23 mouse cellular contexts compared by ENCODE assay signal in the genomic region with DNA sequence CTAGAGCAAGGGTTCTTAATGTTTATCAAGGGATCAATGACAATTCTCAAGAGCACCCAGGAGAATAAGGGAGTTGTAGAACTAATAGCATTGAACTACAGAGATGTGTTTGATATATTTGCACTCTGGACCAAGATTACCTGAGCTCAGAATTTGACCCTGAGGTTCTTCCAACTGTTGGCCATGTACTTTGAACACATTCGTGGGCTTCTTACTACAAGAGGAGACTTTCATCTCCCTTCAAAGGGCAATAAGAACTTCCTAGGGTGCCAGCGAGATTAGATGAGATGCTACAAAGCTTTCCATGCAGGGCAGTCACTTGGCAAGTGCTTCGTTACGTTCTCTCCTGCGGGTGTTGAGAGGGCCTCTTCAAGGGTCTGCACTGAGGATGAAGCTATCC. TPM values are rescaled to one million over a fixed set of nuclear protein-coding genes. Genes with fewer than 3 reads are reported as not detected.
DNase-seq lines count a peak whose midpoint lies in the region; ATAC-seq and TF ChIP-seq lines count a peak whose summit lies in the region.
"Had no signal": no experiment of that assay in that cellular context is flagged by ENCODE, and none has a peak within 500 bp of the region (broad histone marks: within the 10 kb centered on the region; RNA-seq: fewer than 3 reads in every experiment).

No protein-coding gene starts in this region.

- peaks cover 15% of the 10 kb centered on the region for H3K4me1 ChIP-seq in liver, adult 2 months (ENCODE audit: control insufficient read depth, insufficient read depth, low read length)
- H3K4me1 ChIP-seq in liver, postnatal 0 days (ENCODE audit: insufficient read depth), result peaks cover 31% of the 10 kb centered on the region
- H3K4me1 ChIP-seq in megakaryocyte, embryonic 14.5 days, result peaks cover 89% of the 10 kb centered on the region
- peaks cover 39% of the 10 kb centered on the region for H3K4me1 ChIP-seq in liver, embryonic 16.5 days (ENCODE audit: control insufficient read depth, low read depth, low read length)
- peaks cover 3% of the 10 kb centered on the region; the same call in 1 of the 2 replicates for H3K4me1 ChIP-seq in midbrain, embryonic 10.5 days

- no peak for TF ChIP-seq POLR2A in liver, adult 2 months (IDR thresholded peaks at IDR 0.05; ENCODE audit: extremely low read depth, insufficient read depth, low read length)

- peak; percentile 67 for DNase-seq in liver, adult 2 months (ENCODE audit: extremely low read depth, low read depth, low spot score)
- no peak for DNase-seq in liver, postnatal 0 days
- DNase-seq in thymus, postnatal 4 days, result no peak
- no peak for DNase-seq in midbrain, embryonic 10.5 days (ENCODE audit: low spot score)
- DNase-seq: adrenal gland, postnatal 10 days; cerebellum, adult 11 months; cerebellum, adult 8-10 months; cerebellum, postnatal 14 days; embryo, embryonic 11 days; gastrocnemius, postnatal 36 days; heart, adult 18-20 months; heart, postnatal 14 days had no signal

- no peak overlapping the region for H3K4me3 ChIP-seq in liver, adult 2 months (ENCODE audit: insufficient read depth, low read depth, low read length)
- H3K4me3 ChIP-seq in liver, postnatal 0 days (ENCODE audit: low read depth, low read length), result no peak overlapping the region
- peak overlapping the region; percentile 7 for H3K4me3 ChIP-seq in megakaryocyte, embryonic 14.5 days (replicated peaks)
- no peak overlapping the region for H3K4me3 ChIP-seq in liver, embryonic 16.5 days (ENCODE audit: low read depth, low read length)
- H3K4me3 ChIP-seq in midbrain, embryonic 10.5 days, result no peak overlapping the region
- H3K4me3 ChIP-seq: embryonic facial prominence, embryonic 15.5 days; erythroblast, embryonic 14.5 days; forebrain, embryonic 10.5 days; heart, embryonic 15.5 days had no signal

- H3K9ac ChIP-seq in liver, adult 2 months (ENCODE audit: low read depth, low read length), result no peak overlapping the region
- H3K9ac ChIP-seq in liver, postnatal 0 days (replicated peaks), result no peak overlapping the region
- no peak overlapping the region for H3K9ac ChIP-seq in liver, embryonic 16.5 days (ENCODE audit: low read depth, low read length)
- H3K9ac ChIP-seq: embryonic facial prominence, embryonic 15.5 days; heart, embryonic 15.5 days had no signal

- 69% methylated on average over 5 of the region's 5 CpGs for WGBS in liver, adult 2 months
- WGBS in liver, postnatal 0 days (ENCODE audit: insufficient replicate concordance), result 75% methylated on average over 5 of the region's 5 CpGs
- 75% methylated on average over 5 of the region's 5 CpGs for WGBS in liver, embryonic 16.5 days (ENCODE audit: insufficient replicate concordance)
- WGBS in midbrain, embryonic 10.5 days, result 83% methylated on average over 5 of the region's 5 CpGs

- no peak for ATAC-seq in liver, postnatal 0 days
- ATAC-seq in megakaryocyte, adult 5-6 weeks (ENCODE audit: poor library complexity, severe bottlenecking), result no peak
- no peak for ATAC-seq in liver, embryonic 16.5 days (ENCODE audit: low read depth)
- ATAC-seq: forebrain, embryonic 14.5 days had no signal

- H3K9me3 ChIP-seq in liver, postnatal 0 days (ENCODE audit: low read length), result no peaks in the 10 kb centered on the region
- no peaks in the 10 kb centered on the region for H3K9me3 ChIP-seq in megakaryocyte, embryonic 14.5 days
- H3K9me3 ChIP-seq in liver, embryonic 16.5 days (replicated peaks; ENCODE audit: control insufficient read depth, low read length), result no peaks in the 10 kb centered on the region
- no peaks in the 10 kb centered on the region for H3K9me3 ChIP-seq in midbrain, embryonic 10.5 days (replicated peaks)
- H3K9me3 ChIP-seq: embryonic facial prominence, embryonic 15.5 days; heart, embryonic 15.5 days had no signal

- no peaks in the 10 kb centered on the region for H3K36me3 ChIP-seq in liver, adult 2 months (ENCODE audit: control insufficient read depth, insufficient read depth, low read length)
- no peaks in the 10 kb centered on the region for H3K36me3 ChIP-seq in liver, postnatal 0 days (replicated peaks; ENCODE audit: insufficient read depth, low read length)
- H3K36me3 ChIP-seq in megakaryocyte, embryonic 14.5 days (replicated peaks; ENCODE audit: low read length), result no peaks in the 10 kb centered on the region
- no peaks in the 10 kb centered on the region for H3K36me3 ChIP-seq in liver, embryonic 16.5 days (ENCODE audit: control insufficient read depth, insufficient read depth)
- H3K36me3 ChIP-seq in midbrain, embryonic 10.5 days, result no peaks in the 10 kb centered on the region
- H3K36me3 ChIP-seq: embryonic facial prominence, embryonic 15.5 days; forebrain, embryonic 10.5 days; heart, embryonic 15.5 days had no signal

- TF ChIP-seq CTCF in liver, adult 2 months (IDR thresholded peaks at IDR 0.05; ENCODE audit: low read depth, low read length), result no peak
- no peak for TF ChIP-seq CTCF in liver, postnatal 0 days (IDR thresholded peaks at IDR 0.05; ENCODE audit: low read depth)

- H3K27me3 ChIP-seq in liver, adult 2 months (ENCODE audit: control insufficient read depth, insufficient read depth, low read length), result no peaks in the 10 kb centered on the region
- H3K27me3 ChIP-seq in liver, postnatal 0 days (ENCODE audit: insufficient read depth, low read length), result no peaks in the 10 kb centered on the region
- no peaks in the 10 kb centered on the region for H3K27me3 ChIP-seq in megakaryocyte, embryonic 14.5 days (replicated peaks)
- no peaks in the 10 kb centered on the region for H3K27me3 ChIP-seq in liver, embryonic 16.5 days (ENCODE audit: control insufficient read depth, insufficient read depth, low read depth, low read length)
- H3K27me3 ChIP-seq in midbrain, embryonic 10.5 days (ENCODE audit: low read depth, poor library complexity, severe bottlenecking), result no peaks in the 10 kb centered on the region; the same call in 1 of the 2 replicates
- H3K27me3 ChIP-seq: embryonic facial prominence, embryonic 15.5 days; heart, embryonic 15.5 days had no signal

- H3K79me2 ChIP-seq in liver, adult 2 months (ENCODE audit: control insufficient read depth, insufficient read depth, low read length), result no peaks in the 10 kb centered on the region

- H3K4me2 ChIP-seq in liver, postnatal 0 days (ENCODE audit: low read depth, low read length), result no peak overlapping the region
- no peak overlapping the region for H3K4me2 ChIP-seq in liver, embryonic 16.5 days (ENCODE audit: low read depth, low read length)
- H3K4me2 ChIP-seq: embryonic facial prominence, embryonic 15.5 days; heart, embryonic 11.5 days; heart, embryonic 15.5 days had no signal

- H3K27ac ChIP-seq in liver, adult 2 months (replicated peaks; ENCODE audit: insufficient read depth, low read depth, low read length), result peak overlapping the region; percentile 37; the same call in 1 of the 2 replicates
- no peak overlapping the region for H3K27ac ChIP-seq in liver, postnatal 0 days (ENCODE audit: low read depth)
- peak overlapping the region; percentile 57; the same call in 1 of the 2 replicates for H3K27ac ChIP-seq in liver, embryonic 16.5 days (ENCODE audit: low read length)
- no peak overlapping the region for H3K27ac ChIP-seq in midbrain, embryonic 10.5 days (replicated peaks)
- H3K27ac ChIP-seq: embryonic facial prominence, embryonic 15.5 days; forebrain, embryonic 10.5 days; heart, embryonic 15.5 days had no signal

- no peak for TF ChIP-seq EP300 in liver, postnatal 0 days (IDR thresholded peaks at IDR 0.05; ENCODE audit: low read depth)

RNA-seq across cellular contexts. Expression of a gene that starts 4.2 kb away (rescaled TPM):
- 1,037 and 1,190 TPM in 2 replicates for total RNA-seq in liver, adult 2 months (2014; rRNA removed)
- polyA plus RNA-seq in liver, adult 2 months (2012; rRNA removed), result 206 and 249 TPM in 2 replicates
- polyA plus RNA-seq in liver, postnatal 0 days (2015; fragmentation: Nextera tagmentation; extraction: Ambion mirVana), result 397 and 414 TPM in 2 replicates
- polyA plus RNA-seq in megakaryocyte, embryonic 14.5 days (2012; ENCODE audit: insufficient read depth, low replicate concordance), result 1.9 and 21.0 TPM in 2 replicates
- 66.8 and 92.8 TPM in 2 replicates for total RNA-seq in megakaryocyte, adult 5-6 weeks (2015)
- total RNA-seq in megakaryocyte, adult 5-6 weeks (2017), result 93.0 and 99.7 TPM in 2 replicates
- polyA plus RNA-seq in liver, embryonic 16.5 days (2015; fragmentation: Nextera tagmentation; extraction: Ambion mirVana), result 203 and 205 TPM in 2 replicates
- 18.5 and 18.9 TPM in 2 replicates for polyA plus RNA-seq in midbrain, embryonic 10.5 days (2016; fragmentation: Nextera tagmentation; extraction: Ambion mirVana)

RNA-seq across cellular contexts. Expression of a gene that starts 6.5 kb away (rescaled TPM):
- total RNA-seq in liver, adult 2 months (2014; rRNA removed), result not detected in 2 replicates
- polyA plus RNA-seq in liver, adult 2 months (2012; rRNA removed), result 0.04 TPM in 2 replicates
- 0.02 TPM in 1 of 2 replicates, not detected in the other for polyA plus RNA-seq in liver, postnatal 0 days (2015; fragmentation: Nextera tagmentation; extraction: Ambion mirVana)
- 0.97 and 1.6 TPM in 2 replicates for polyA plus RNA-seq in megakaryocyte, embryonic 14.5 days (2012; ENCODE audit: insufficient read depth, low replicate concordance)
- total RNA-seq in megakaryocyte, adult 5-6 weeks (2015), result not detected in 2 replicates
- not detected in 2 replicates for total RNA-seq in megakaryocyte, adult 5-6 weeks (2017)
- polyA plus RNA-seq in liver, embryonic 16.5 days (2015; fragmentation: Nextera tagmentation; extraction: Ambion mirVana), result 0.02 and 0.05 TPM in 2 replicates
- polyA plus RNA-seq in midbrain, embryonic 10.5 days (2016; fragmentation: Nextera tagmentation; extraction: Ambion mirVana), result not detected in 2 replicates
- total RNA-seq: adrenal gland, postnatal 10 days; hematopoietic stem cell, adult 5-6 weeks had no signal
- polyA plus RNA-seq: embryonic facial prominence, embryonic 11.5 days; erythroblast, embryonic 14.5 days; forebrain, embryonic 10.5 days; heart, embryonic 11.5 days; heart, embryonic 15.5 days had no signal

Comparison
In these comparisons a context has a peak if more than half of its experiments do, and no peak if none do; other contexts are left out.
1. H3K27ac ChIP-seq: peak in liver, adult 2 months (single experiment) and liver, embryonic 16.5 days (single experiment); none in liver, postnatal 0 days (single experiment) and midbrain, embryonic 10.5 days (single experiment).